Mouse (Mus musculus): ENCODE measurements at regions not wholly inside any gene's neighbourhood (a gene's known extent, or its start where the extent isn't known, plus 50 kb on each side); places are given as distances from the start of the nearest gene placed in this dataset.

DNA sequence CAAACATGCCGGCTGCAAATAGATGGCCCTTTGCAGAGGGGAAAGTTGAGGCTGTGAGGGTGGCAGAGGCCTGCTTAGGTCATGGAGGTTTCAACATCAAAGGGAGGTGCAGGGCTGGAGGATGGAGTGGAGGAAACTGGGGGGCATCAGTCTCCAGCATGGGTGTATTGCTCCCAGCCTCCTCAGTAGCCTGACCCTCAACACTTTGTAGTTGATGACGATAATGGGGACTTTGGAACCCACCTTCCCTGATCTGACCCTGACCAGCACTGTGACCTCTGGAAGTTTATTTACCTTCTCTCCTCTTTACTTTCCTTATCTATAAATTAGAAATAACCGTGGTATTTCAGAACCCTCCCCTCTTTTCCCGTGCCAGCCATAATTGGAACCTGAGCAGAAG, 56.2 kb downstream of the Gm26897 start:
- no peak overlapping the region for H3K9ac ChIP-seq (replicated peaks)
- no peaks in the 10 kb centered on the region for H3K36me3 ChIP-seq
- WGBS, result 64% methylated on average over 4 of the region's 4 CpGs
- H3K9me3 ChIP-seq, result no peaks in the 10 kb centered on the region
- no peak overlapping the region for H3K27ac ChIP-seq (replicated peaks)
- no peak overlapping the region for H3K4me2 ChIP-seq (replicated peaks)
- peaks cover 23% of the 10 kb centered on the region; the same call in 1 of the 2 replicates for H3K27me3 ChIP-seq
- no peak for ATAC-seq (ENCODE audit: low FRiP score, low read depth)
- no peak overlapping the region for H3K4me3 ChIP-seq
- H3K4me1 ChIP-seq, result no peaks in the 10 kb centered on the region

DNA sequence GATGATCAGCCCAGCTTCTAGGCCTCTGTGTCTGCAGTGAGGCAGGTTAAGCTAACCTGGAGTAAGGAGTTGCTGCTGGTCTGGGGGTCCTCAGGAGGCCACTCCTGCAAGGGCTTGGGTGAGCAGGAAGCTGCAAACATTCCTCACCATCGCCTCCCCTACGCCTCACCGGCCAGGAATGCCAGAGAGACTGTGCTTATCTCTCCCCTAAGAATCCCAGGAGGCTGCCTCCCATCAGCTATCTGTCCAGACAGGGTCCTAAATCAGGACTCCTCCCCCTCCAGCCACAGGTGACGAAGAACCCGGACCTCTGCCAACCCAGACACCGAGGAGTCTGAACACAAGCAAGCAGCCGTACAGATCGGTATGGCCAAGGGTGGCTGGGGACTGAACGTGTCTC, 56.8 kb downstream of the Gm26897 start:
- Histone ChIP-seq H3K36me3 (no peaks in the 10 kb centered on the region), H3K4me2 (replicated peaks) (no peak overlapping the region), H3K9me3 (no peaks in the 10 kb centered on the region), H3K27me3 (peaks cover 28% of the 10 kb centered on the region; the same call in 1 of the 2 replicates), H3K9ac (replicated peaks) (no peak overlapping the region), H3K27ac (replicated peaks) (no peak overlapping the region), H3K4me1 (no peaks in the 10 kb centered on the region), H3K4me3 (no peak overlapping the region)
- no peak for ATAC-seq (ENCODE audit: low FRiP score, low read depth)
- 77% methylated on average over 9 of the region's 9 CpGs for WGBS

DNA sequence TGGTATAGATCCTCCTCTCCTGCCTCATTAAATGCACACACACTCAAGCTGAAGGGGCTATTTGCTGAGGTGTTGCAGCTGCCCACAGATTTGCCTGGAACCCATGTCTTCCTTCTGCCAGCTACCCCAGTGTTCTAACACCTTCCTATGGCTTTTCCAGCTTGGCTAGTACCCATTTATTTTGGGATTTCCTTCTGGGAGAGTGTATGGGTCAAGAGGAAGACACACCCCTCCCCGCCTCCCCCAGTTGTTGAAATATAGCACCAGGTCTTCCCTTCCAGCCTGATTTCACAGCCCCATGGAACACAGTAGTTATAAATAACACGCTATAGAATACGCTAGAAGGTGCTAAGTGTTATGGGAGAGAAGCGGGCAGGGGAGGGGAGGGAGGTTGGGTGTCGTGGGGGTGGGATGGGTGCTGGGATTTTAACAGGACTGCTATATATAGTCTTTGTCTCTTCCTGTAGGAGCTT, 57.4 kb downstream of the Gm26897 start:
- H3K9me3 ChIP-seq, result no peaks in the 10 kb centered on the region
- ATAC-seq (ENCODE audit: low FRiP score, low read depth), result no peak
- no peak overlapping the region for H3K27ac ChIP-seq (replicated peaks)
- H3K4me1 ChIP-seq, result no peaks in the 10 kb centered on the region
- WGBS, result 89% methylated on average over 5 of the region's 5 CpGs
- H3K4me2 ChIP-seq (replicated peaks), result no peak overlapping the region
- no peak overlapping the region for H3K4me3 ChIP-seq
- peaks cover 29% of the 10 kb centered on the region; the same call in 1 of the 2 replicates for H3K27me3 ChIP-seq
- H3K36me3 ChIP-seq, result no peaks in the 10 kb centered on the region
- no peak overlapping the region for H3K9ac ChIP-seq (replicated peaks)

DNA sequence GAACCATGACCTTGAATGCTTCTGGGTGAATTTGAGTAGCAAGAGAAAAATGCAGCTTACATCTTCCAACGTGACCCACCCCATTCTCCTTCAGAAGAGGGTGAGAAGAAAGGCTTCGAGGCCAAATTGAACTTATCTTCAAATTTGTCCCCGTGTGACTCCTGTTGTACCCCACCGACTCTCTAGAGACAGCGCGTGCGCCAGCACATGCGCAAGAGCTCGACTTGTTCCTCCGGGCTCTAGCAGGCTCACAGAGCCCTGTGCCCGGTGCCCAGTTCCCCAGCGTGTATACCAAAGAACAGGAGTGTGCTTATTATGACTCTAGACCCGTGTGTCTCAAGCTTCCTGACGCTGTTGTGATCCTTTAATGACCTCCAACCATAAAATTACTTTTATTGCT, 59.0 kb downstream of the Gm26897 start:
- Histone ChIP-seq H3K4me3 (no peak overlapping the region), H3K27me3 (peaks cover 24% of the 10 kb centered on the region; the same call in 1 of the 2 replicates), H3K36me3 (no peaks in the 10 kb centered on the region), H3K9ac (replicated peaks) (no peak overlapping the region), H3K9me3 (no peaks in the 10 kb centered on the region), H3K4me2 (replicated peaks) (no peak overlapping the region), H3K27ac (replicated peaks) (no peak overlapping the region), H3K4me1 (no peaks in the 10 kb centered on the region)
- WGBS, result 86% methylated on average over 14 of the region's 14 CpGs
- no peak for ATAC-seq (ENCODE audit: low FRiP score, low read depth)

DNA sequence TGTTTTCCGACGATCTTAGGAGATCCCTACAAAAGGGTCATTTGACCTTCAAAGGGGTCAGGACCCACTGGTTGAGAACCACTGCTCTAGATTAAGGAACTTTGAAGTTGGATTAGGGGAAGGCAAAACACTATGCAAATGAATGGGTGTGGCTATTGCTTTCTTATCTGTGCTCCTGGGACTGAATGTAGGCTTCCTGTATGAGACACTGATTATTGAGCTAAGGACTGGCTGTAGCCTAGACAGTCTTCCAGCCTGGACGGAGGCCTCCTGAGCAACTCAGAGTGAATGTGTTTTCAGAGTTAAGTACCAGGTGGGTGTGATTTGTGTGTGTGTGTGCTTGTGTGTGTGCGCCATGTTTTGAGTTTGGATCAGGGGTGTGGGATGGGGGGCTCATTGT, 59.5 kb downstream of the Gm26897 start:
- Histone ChIP-seq H3K9ac (replicated peaks) (no peak overlapping the region), H3K27ac (replicated peaks) (no peak overlapping the region), H3K9me3 (no peaks in the 10 kb centered on the region), H3K36me3 (no peaks in the 10 kb centered on the region), H3K4me3 (no peak overlapping the region), H3K4me1 (no peaks in the 10 kb centered on the region), H3K4me2 (replicated peaks) (no peak overlapping the region), H3K27me3 (peaks cover 20% of the 10 kb centered on the region; the same call in 1 of the 2 replicates)
- ATAC-seq (ENCODE audit: low FRiP score, low read depth), result no peak
- 79% methylated on average over 4 of the region's 4 CpGs for WGBS

DNA sequence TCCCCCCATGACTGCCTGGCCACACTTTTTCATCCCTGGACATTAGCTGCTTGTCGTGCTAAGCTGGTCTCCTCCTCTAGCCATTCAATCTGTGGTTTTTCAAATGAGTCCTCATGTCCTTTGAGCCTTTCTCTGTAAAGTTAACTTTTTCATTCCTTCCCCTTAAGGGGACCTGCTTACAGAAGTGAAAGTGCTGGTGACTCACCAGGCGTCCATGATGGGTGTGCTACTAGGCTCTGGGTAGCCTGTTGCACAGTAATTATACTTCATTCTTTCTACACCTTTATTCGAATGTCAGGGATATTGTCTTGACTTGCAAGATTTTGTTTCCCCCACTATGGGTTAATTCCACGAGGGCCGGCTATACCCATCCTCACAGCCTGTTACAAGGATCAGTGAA, 63.2 kb downstream of the Gm26897 start:
- WGBS, result 73% methylated on average over 5 of the region's 5 CpGs
- no peak overlapping the region for H3K9ac ChIP-seq (replicated peaks)

DNA sequence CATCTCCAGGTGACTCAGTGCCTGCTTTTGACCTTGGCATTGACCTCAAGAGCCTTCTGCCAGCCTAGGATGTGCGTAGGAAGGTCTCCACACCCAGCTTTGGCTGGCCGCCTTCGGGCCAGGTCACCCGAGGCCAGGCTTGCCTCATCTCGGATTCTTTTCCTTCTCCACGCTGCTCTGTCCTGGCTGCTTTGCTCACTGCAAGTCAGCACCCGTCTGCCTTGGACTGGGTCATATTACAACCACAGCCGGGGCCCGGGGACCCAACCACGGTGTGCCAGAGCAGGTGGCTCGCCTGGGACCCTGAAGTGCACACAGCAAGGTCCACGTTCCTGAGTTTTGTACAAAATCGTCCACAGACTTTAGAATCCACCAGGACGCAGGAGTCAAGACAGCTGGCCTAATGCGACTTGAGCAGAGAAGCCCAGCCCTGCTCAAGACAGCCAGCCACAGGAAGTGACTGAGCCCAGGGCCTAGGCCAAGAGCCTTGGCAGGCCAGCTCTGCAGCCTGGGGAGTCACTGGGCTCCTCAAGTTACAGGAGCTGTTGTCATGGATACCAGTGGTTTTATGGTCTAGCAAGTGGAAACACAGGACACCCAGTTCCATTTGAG, 66.1 kb downstream of the Gm26897 start:
- H3K4me2 ChIP-seq (replicated peaks), result no peak overlapping the region
- no peak overlapping the region for H3K4me3 ChIP-seq
- no peaks in the 10 kb centered on the region for H3K9me3 ChIP-seq
- H3K27ac ChIP-seq (replicated peaks), result no peak overlapping the region
- peaks cover 9% of the 10 kb centered on the region for H3K4me1 ChIP-seq
- 60% methylated on average over 15 of the region's 15 CpGs for WGBS
- no peaks in the 10 kb centered on the region for H3K36me3 ChIP-seq
- peaks cover 12% of the 10 kb centered on the region; the same call in 1 of the 2 replicates for H3K27me3 ChIP-seq
- no peak for ATAC-seq (ENCODE audit: low FRiP score, low read depth)
- H3K9ac ChIP-seq (replicated peaks), result no peak overlapping the region

More for the DNA sequence above, 63.2 kb downstream of the Gm26897 start:
- Histone ChIP-seq H3K4me1 (peaks cover 9% of the 10 kb centered on the region), H3K36me3 (no peaks in the 10 kb centered on the region), H3K27me3 (peaks cover 20% of the 10 kb centered on the region; the same call in 1 of the 2 replicates), H3K4me3 (no peak overlapping the region), H3K9me3 (no peaks in the 10 kb centered on the region), H3K4me2 (replicated peaks) (no peak overlapping the region), H3K27ac (replicated peaks) (no peak overlapping the region)
- ATAC-seq (ENCODE audit: low FRiP score, low read depth), result no peak

DNA sequence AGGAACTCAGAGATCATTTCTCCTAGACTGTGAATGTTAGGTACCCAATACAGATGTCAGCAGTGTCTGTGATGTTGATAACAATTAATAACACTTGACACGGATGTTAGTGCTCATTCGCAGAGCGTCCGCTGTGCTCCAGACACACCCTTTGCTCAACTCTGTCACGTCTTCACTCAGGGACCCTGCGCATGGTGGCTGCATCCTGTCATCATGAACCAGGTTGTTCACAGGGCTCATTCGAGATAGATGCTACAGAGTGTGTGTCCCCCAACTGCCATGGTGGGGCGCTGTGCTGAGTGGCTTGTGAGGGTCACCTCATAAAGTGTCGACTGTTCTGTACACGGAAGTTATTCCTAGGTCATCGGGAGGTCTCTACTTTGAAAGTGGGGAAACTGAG, 66.8 kb downstream of the Gm26897 start:
- WGBS, result 84% methylated on average over 11 of the region's 11 CpGs
- Histone ChIP-seq H3K36me3 (no peaks in the 10 kb centered on the region), H3K9ac (replicated peaks) (no peak overlapping the region), H3K4me3 (no peak overlapping the region), H3K4me1 (peaks cover 9% of the 10 kb centered on the region), H3K9me3 (no peaks in the 10 kb centered on the region), H3K4me2 (replicated peaks) (no peak overlapping the region), H3K27ac (replicated peaks) (no peak overlapping the region), H3K27me3 (peaks cover 14% of the 10 kb centered on the region; the same call in 1 of the 2 replicates)
- no peak for ATAC-seq (ENCODE audit: low FRiP score, low read depth)

DNA sequence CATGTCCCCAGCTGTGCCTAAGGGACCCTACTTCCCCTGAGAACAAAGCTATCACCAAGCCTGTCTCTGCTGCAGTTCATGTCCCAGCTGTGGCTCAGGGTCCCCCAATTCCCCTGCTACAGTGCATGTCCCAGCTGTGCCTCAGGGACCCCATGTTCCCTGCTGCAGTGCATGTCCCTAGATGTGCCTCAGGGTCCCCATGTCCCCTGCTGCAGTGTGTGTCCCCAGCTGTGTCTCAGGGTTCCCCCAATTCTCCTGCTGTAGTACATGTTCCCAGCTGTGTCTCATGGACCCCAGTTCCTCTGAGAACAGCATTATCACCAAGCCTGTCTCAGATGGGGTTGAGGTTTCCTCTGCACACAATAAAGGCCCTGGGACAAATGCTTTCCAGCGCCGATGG, 67.3 kb downstream of the Gm26897 start:
- no peaks in the 10 kb centered on the region for H3K36me3 ChIP-seq
- H3K9ac ChIP-seq (replicated peaks), result no peak overlapping the region
- H3K4me1 ChIP-seq, result peaks cover 9% of the 10 kb centered on the region
- H3K9me3 ChIP-seq, result no peaks in the 10 kb centered on the region
- H3K27me3 ChIP-seq, result peaks cover 17% of the 10 kb centered on the region; the same call in 1 of the 2 replicates
- H3K27ac ChIP-seq (replicated peaks), result no peak overlapping the region
- 78% methylated on average over 2 of the region's 2 CpGs for WGBS
- ATAC-seq (ENCODE audit: low FRiP score, low read depth), result no peak
- H3K4me2 ChIP-seq (replicated peaks), result no peak overlapping the region
- no peak overlapping the region for H3K4me3 ChIP-seq

DNA sequence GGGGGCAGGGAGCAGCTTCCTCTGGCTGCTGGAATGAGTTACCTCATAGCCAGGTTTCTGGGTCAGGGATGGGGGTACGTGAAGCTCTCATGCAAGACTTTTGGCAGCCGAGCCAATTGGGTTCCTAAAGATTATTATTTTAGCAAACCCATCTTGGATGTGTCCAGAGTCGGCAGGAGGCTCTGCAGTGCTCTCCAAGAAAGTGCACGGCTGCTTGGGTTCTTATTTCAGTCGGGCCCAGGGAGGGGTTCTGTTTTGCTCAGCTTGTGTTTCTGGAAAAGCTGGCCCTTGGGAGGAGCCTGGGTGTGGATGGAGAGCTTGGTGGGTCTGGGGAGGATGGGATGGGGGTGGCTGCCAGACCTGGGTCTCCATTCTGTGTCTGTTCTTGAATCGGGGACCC, 70.8 kb downstream of the Gm26897 start:
- H3K4me2 ChIP-seq (replicated peaks), result no peak overlapping the region
- WGBS, result 68% methylated on average over 6 of the region's 6 CpGs
- no peak for ATAC-seq (ENCODE audit: low FRiP score, low read depth)

DNA sequence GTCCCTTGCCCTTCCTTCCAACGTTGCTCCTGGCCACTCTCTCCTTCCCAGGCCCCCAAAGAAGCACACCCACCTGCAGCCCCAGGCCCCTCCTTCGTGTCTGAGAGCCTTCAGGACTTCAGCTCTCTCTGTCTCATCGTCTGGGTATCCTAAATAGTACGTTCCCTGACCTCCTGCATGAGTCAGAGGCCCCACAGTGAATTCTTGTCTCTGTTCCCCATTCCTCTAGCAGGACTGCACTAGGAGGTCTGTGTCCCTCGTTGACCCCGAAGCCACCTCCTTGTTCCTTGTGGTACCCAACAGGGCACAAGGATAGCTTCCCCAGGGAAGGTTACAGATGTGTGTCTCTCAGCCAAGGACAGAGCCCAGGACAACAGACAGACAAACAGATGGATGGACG, 71.4 kb downstream of the Gm26897 start:
- Histone ChIP-seq H3K36me3 (no peaks in the 10 kb centered on the region), H3K27me3 (peaks cover 11% of the 10 kb centered on the region; the same call in 1 of the 2 replicates), H3K9ac (replicated peaks) (no peak overlapping the region), H3K4me1 (peaks cover 6% of the 10 kb centered on the region; the same call in 1 of the 2 replicates), H3K9me3 (no peaks in the 10 kb centered on the region), H3K4me2 (replicated peaks) (no peak overlapping the region), H3K4me3 (no peak overlapping the region), H3K27ac (replicated peaks) (no peak overlapping the region)
- 73% methylated on average over 7 of the region's 7 CpGs for WGBS
- ATAC-seq (ENCODE audit: low FRiP score, low read depth), result no peak

More for the DNA sequence above, 70.8 kb downstream of the Gm26897 start:
- Histone ChIP-seq H3K27me3 (peaks cover 11% of the 10 kb centered on the region; the same call in 1 of the 2 replicates), H3K9ac (replicated peaks) (no peak overlapping the region), H3K4me3 (no peak overlapping the region), H3K9me3 (no peaks in the 10 kb centered on the region), H3K36me3 (no peaks in the 10 kb centered on the region), H3K4me1 (peaks cover 12% of the 10 kb centered on the region), H3K27ac (replicated peaks) (no peak overlapping the region)

DNA sequence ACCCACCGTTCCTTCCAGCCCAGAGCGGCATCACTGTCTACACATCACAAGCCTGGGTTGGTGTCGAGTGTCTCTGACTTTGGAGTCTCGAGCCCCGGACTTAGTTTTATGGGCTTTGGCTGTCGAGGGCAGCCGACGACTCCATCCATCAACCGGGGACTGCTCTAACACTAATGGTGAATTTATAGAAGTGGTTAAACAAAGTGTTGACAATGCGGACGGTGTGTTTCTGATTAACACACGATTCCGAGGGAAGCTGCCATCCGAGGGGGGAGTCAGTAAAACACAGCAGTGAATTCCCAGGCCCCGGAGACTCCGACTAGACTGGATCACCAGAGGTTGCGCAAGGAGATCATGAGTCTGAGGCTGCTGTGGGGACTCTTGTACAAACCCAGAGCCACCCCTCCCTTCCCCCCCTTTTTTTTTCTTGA, 72.1 kb downstream of the Gm26897 start:
- ATAC-seq (ENCODE audit: low FRiP score, low read depth), result no peak
- Histone ChIP-seq H3K4me2 (replicated peaks) (no peak overlapping the region), H3K36me3 (no peaks in the 10 kb centered on the region), H3K27me3 (peaks cover 11% of the 10 kb centered on the region; the same call in 1 of the 2 replicates), H3K4me3 (no peak overlapping the region), H3K9me3 (no peaks in the 10 kb centered on the region), H3K9ac (replicated peaks) (no peak overlapping the region), H3K4me1 (peaks cover 9% of the 10 kb centered on the region; the same call in 1 of the 2 replicates), H3K27ac (replicated peaks) (no peak overlapping the region)
- WGBS, result 69% methylated on average over 17 of the region's 17 CpGs
